Mouse (Mus musculus) heart, postnatal 0 days (tissue): ENCODE results near the gene Gm3839.

Experiments used
- CTCF ChIP-seq: IDR thresholded peaks from 2 replicates; pipeline ENCODE4 v1.5.1; 2016; ENCODE audit warnings: antibody characterized with exemption, control low read depth, low read depth
- EP300 ChIP-seq: IDR thresholded peaks from 2 replicates; pipeline ENCODE4 v1.6.1; 2016; ENCODE audit warnings: antibody characterized with exemption, low read depth

DNA sequence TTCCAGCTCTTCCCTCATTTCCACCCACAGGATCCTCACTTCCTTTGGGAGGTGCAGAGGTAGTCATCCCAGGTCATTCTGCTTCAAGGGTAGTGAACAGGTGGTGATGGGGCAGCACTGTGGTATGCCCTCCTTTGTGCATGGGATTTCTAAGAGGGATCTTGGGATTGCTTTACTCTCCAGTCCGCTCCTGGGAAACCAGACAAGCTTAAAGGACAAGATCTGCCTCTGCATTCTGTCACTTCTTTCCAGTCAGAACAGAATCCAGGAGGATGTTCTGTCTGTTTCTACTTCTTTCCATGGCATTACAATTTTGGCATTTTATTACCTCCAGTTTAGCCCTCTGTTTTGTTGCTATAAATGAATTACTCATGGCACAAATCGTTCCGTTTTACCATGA, 21.3 kb upstream of the Gm3839 start:
- TF ChIP-seq CTCF (no peak), EP300 (no peak)
